Mouse (Mus musculus): Measurements from ENCODE around the gene Zbtb2. TPM values are rescaled to one million over a fixed set of nuclear protein-coding genes. Genes with fewer than 3 reads are reported as not detected.
A peak's percentile ranks its signal among the peaks of the same experiment; 100 is the strongest.

Zbtb2 gene
- polyA plus RNA-seq, 1 experiment from 2014 or later: 17.9 TPM

GRCm38 (mm10) chr10:4407191-4407590 is 19.3 kb upstream of the Zbtb2 start:
- H3K4me2 ChIP-seq (replicated peaks; ENCODE audit: low read depth, low read length): no peak overlapping the region
- peaks cover 43% of the 10 kb centered on the region for H3K36me3 ChIP-seq (ENCODE audit: insufficient read depth, low read length)
- no peaks in the 10 kb centered on the region for H3K27me3 ChIP-seq (ENCODE audit: insufficient read depth, low read length)
- H3K4me1 ChIP-seq (ENCODE audit: insufficient read depth, low read length): no peaks in the 10 kb centered on the region
- no peak overlapping the region for H3K27ac ChIP-seq (ENCODE audit: low read length)
- no peak overlapping the region for H3K9ac ChIP-seq (replicated peaks; ENCODE audit: low read length)
- H3K4me3 ChIP-seq (ENCODE audit: low read length): no peak overlapping the region
- ATAC-seq (ENCODE audit: low FRiP score, low TSS enrichment): no peak
- H3K9me3 ChIP-seq (ENCODE audit: low read length): no peaks in the 10 kb centered on the region
- WGBS: 93% methylated on average over 1 of the region's 1 CpGs

DNA sequence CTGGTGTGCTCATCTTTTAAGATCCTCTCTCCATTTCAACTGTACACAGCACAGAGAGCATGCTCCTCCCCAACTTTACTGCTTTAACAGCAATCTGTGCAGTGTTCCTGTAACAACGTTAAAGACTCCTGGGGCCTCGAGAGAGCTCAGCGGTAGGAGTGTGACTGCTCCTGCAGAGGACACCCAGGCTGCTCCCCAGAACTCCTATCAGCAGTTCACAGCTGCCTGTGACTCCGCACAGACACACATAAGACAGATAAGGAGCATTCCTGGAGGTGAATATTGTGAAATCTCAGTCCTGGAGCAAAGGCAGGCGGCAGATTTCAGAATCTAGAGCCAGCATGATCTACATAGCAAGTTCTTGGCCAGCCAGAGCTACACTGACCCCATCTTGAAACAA is 17.6 kb upstream of the Zbtb2 start:
- peak; percentile 39; the same call in 1 of the 2 replicates for ATAC-seq (ENCODE audit: low FRiP score, low TSS enrichment)
- no peak overlapping the region for H3K4me3 ChIP-seq (ENCODE audit: low read length)
- H3K27ac ChIP-seq (ENCODE audit: low read length): no peak overlapping the region
- H3K4me1 ChIP-seq (ENCODE audit: insufficient read depth, low read length): no peaks in the 10 kb centered on the region
- 77% methylated on average over 5 of the region's 5 CpGs for WGBS
- no peaks in the 10 kb centered on the region for H3K27me3 ChIP-seq (ENCODE audit: insufficient read depth, low read length)
- H3K4me2 ChIP-seq (replicated peaks; ENCODE audit: low read depth, low read length): no peak overlapping the region
- H3K9me3 ChIP-seq (ENCODE audit: low read length): no peaks in the 10 kb centered on the region
- H3K9ac ChIP-seq (replicated peaks; ENCODE audit: low read length): no peak overlapping the region
- H3K36me3 ChIP-seq (ENCODE audit: insufficient read depth, low read length): peaks cover 40% of the 10 kb centered on the region

- Histone ChIP-seq H3K4me1 (ENCODE audit: insufficient read depth, low read length) (no peaks in the 10 kb centered on the region), H3K36me3 (ENCODE audit: insufficient read depth, low read length) (peaks cover 36% of the 10 kb centered on the region), H3K27me3 (ENCODE audit: insufficient read depth, low read length) (no peaks in the 10 kb centered on the region), H3K27ac (ENCODE audit: low read length) (no peak overlapping the region), H3K9me3 (ENCODE audit: low read length) (no peaks in the 10 kb centered on the region), H3K4me3 (ENCODE audit: low read length) (no peak overlapping the region), H3K9ac (replicated peaks; ENCODE audit: low read length) (no peak overlapping the region), H3K4me2 (replicated peaks; ENCODE audit: low read depth, low read length) (no peak overlapping the region)
- WGBS: 62% methylated on average over 5 of the region's 5 CpGs
- ATAC-seq (ENCODE audit: low FRiP score, low TSS enrichment): peak; percentile 52; the same call in 1 of the 2 replicates
Measured at GRCm38 (mm10) chr10:4404895-4405491, 17.1 kb upstream of the Zbtb2 start.

DNA sequence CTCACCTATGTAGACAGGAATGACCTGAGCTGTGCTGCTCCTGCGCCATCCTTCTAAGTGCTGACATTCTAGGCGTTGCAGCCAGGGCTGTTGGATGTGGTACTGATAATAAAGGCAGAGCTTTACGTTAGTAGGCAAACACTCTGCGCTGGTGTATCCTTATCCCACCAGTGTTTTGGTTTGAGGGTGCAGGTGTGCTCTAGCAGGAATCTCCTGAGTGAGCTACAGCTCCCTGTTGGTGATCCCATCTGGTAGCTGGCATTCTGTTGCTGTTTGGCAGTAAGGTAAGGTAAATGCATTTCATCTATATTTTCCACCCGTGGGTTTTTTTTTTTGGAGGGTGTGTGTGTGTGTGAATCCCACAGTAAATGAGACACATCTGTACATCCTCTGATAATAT is 10.2 kb upstream of the Zbtb2 start:
- 88% methylated on average over 5 of the region's 5 CpGs for WGBS
- H3K9me3 ChIP-seq (ENCODE audit: low read length): no peaks in the 10 kb centered on the region; the same call in 1 of the 2 replicates
- no peak overlapping the region for H3K4me2 ChIP-seq (replicated peaks; ENCODE audit: low read depth, low read length)
- H3K4me1 ChIP-seq (ENCODE audit: insufficient read depth, low read length): no peaks in the 10 kb centered on the region
- H3K4me3 ChIP-seq (ENCODE audit: low read length): no peak overlapping the region
- no peak overlapping the region for H3K9ac ChIP-seq (replicated peaks; ENCODE audit: low read length)
- H3K27ac ChIP-seq (ENCODE audit: low read length): no peak overlapping the region
- no peaks in the 10 kb centered on the region for H3K27me3 ChIP-seq (ENCODE audit: insufficient read depth, low read length)
- H3K36me3 ChIP-seq (ENCODE audit: insufficient read depth, low read length): peaks cover 50% of the 10 kb centered on the region
- ATAC-seq (ENCODE audit: low FRiP score, low TSS enrichment): no peak

DNA sequence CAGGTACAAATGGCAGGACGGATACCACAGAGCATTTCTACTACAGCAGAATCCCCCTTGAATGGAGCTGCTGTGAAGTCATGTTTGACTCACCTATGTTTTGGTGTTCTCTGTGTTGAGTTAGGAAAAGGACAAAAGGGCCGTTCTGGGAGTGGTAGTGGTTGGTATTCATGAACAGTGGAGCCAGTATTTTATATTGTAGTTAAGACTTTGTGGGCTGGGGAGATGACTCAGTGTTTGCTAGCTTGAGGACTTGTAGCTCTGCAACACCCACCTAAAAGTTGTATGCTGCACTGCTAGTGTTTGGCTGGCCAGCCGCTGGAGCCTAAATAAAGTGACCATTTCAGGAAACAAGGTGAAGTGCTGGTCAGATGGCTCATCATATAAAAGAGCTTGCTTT is 7.4 kb upstream of the Zbtb2 start:
- no peak overlapping the region for H3K4me2 ChIP-seq (replicated peaks; ENCODE audit: low read depth, low read length)
- no peaks in the 10 kb centered on the region for H3K27me3 ChIP-seq (ENCODE audit: insufficient read depth, low read length)
- no peaks in the 10 kb centered on the region; the same call in 1 of the 2 replicates for H3K9me3 ChIP-seq (ENCODE audit: low read length)
- H3K36me3 ChIP-seq (ENCODE audit: insufficient read depth, low read length): peaks cover 43% of the 10 kb centered on the region
- H3K4me1 ChIP-seq (ENCODE audit: insufficient read depth, low read length): peaks cover 17% of the 10 kb centered on the region
- WGBS: 86% methylated on average over 3 of the region's 3 CpGs
- H3K27ac ChIP-seq (ENCODE audit: low read length): no peak overlapping the region
- no peak overlapping the region for H3K9ac ChIP-seq (replicated peaks; ENCODE audit: low read length)
- H3K4me3 ChIP-seq (ENCODE audit: low read length): no peak overlapping the region
- no peak for ATAC-seq (ENCODE audit: low FRiP score, low TSS enrichment)

DNA sequence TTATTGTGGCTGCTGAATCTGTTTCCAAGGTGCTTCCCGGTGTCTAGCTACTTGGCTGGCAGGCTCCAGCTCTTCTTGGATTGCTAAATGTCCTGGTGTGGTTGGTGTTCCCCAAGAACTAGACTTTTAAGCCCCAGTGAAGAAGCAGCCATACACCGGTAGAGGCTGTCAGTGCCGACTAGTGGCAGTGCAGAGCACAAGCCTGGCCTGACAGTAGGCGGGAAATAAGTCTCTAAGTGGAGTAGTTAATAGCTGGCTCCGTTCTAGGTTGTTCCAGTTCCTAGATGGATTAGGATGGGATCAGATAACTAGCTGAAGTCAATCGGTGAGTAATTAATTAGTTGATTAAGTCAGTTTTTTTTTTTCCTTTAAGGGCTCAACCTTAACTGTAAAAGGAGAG is 3.9 kb upstream of the Zbtb2 start:
- Histone ChIP-seq H3K27me3 (ENCODE audit: insufficient read depth, low read length) (no peaks in the 10 kb centered on the region), H3K4me2 (replicated peaks; ENCODE audit: low read depth, low read length) (no peak overlapping the region), H3K9me3 (ENCODE audit: low read length) (no peaks in the 10 kb centered on the region; the same call in 1 of the 2 replicates), H3K4me3 (ENCODE audit: low read length) (no peak overlapping the region), H3K36me3 (ENCODE audit: insufficient read depth, low read length) (peaks cover 29% of the 10 kb centered on the region), H3K9ac (replicated peaks; ENCODE audit: low read length) (no peak overlapping the region), H3K4me1 (ENCODE audit: insufficient read depth, low read length) (peaks cover 33% of the 10 kb centered on the region), H3K27ac (ENCODE audit: low read length) (no peak overlapping the region)
- WGBS: 44% methylated on average over 6 of the region's 6 CpGs
- no peak for ATAC-seq (ENCODE audit: low FRiP score, low TSS enrichment)

GRCm38 (mm10) chr10:4391076-4391475 is 3.2 kb upstream of the Zbtb2 start:
- ATAC-seq (ENCODE audit: low FRiP score, low TSS enrichment): no peak
- no peaks in the 10 kb centered on the region for H3K27me3 ChIP-seq (ENCODE audit: insufficient read depth, low read length)
- peaks cover 26% of the 10 kb centered on the region for H3K36me3 ChIP-seq (ENCODE audit: insufficient read depth, low read length)
- no peak overlapping the region; the same call in 1 of the 2 replicates for H3K4me2 ChIP-seq (replicated peaks; ENCODE audit: low read depth, low read length)
- H3K4me3 ChIP-seq (ENCODE audit: low read length): no peak overlapping the region
- H3K27ac ChIP-seq (ENCODE audit: low read length): no peak overlapping the region
- H3K4me1 ChIP-seq (ENCODE audit: insufficient read depth, low read length): peaks cover 33% of the 10 kb centered on the region
- H3K9me3 ChIP-seq (ENCODE audit: low read length): no peaks in the 10 kb centered on the region; the same call in 1 of the 2 replicates
- 52% methylated on average over 5 of the region's 5 CpGs for WGBS
- no peak overlapping the region for H3K9ac ChIP-seq (replicated peaks; ENCODE audit: low read length)

DNA sequence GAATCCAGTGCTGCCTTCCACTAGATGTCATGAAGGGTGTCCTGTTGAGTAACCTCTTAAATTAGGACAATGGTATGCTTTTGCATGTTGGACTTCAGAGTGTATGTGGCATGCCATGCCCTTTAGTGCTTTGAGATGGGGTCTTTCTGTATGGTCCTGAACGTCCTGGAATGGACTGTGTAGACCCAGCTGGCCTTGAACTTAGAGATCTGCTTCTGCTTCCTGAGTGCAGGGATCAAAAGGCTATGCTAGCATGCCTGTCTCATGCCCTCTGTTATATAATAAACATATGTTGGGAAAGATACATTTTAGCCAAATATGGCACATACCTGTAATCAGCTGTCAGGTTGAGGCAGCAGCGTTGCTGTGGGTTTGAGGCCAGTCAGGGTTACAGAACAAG is 2.6 kb upstream of the Zbtb2 start:
- Histone ChIP-seq H3K9ac (replicated peaks; ENCODE audit: low read length) (0 out of 2 replicates have a peak overlapping the region, but pooled peaks have one; percentile 10), H3K4me1 (ENCODE audit: insufficient read depth, low read length) (peaks cover 36% of the 10 kb centered on the region), H3K36me3 (ENCODE audit: insufficient read depth, low read length) (peaks cover 21% of the 10 kb centered on the region), H3K9me3 (ENCODE audit: low read length) (no peaks in the 10 kb centered on the region), H3K27ac (ENCODE audit: low read length) (no peak overlapping the region), H3K27me3 (ENCODE audit: insufficient read depth, low read length) (no peaks in the 10 kb centered on the region), H3K4me2 (replicated peaks; ENCODE audit: low read depth, low read length) (no peak overlapping the region), H3K4me3 (ENCODE audit: low read length) (no peak overlapping the region)
- no peak for ATAC-seq (ENCODE audit: low FRiP score, low TSS enrichment)
- WGBS: 45% methylated on average over 2 of the region's 2 CpGs

GRCm38 (mm10) chr10:4389461-4390112 is 1.7 kb upstream of the Zbtb2 start:
- H3K9ac ChIP-seq (replicated peaks; ENCODE audit: low read length): peak overlapping the region; percentile 99
- WGBS: 47% methylated on average over 5 of the region's 5 CpGs
- H3K4me2 ChIP-seq (replicated peaks; ENCODE audit: low read depth, low read length): peak overlapping the region; percentile 89
- H3K27me3 ChIP-seq (ENCODE audit: insufficient read depth, low read length): no peaks in the 10 kb centered on the region
- H3K27ac ChIP-seq (ENCODE audit: low read length): no peak overlapping the region
- H3K36me3 ChIP-seq (ENCODE audit: insufficient read depth, low read length): peaks cover 14% of the 10 kb centered on the region
- no peaks in the 10 kb centered on the region for H3K9me3 ChIP-seq (ENCODE audit: low read length)
- peak overlapping the region; percentile 94 for H3K4me3 ChIP-seq (ENCODE audit: low read length)
- H3K4me1 ChIP-seq (ENCODE audit: insufficient read depth, low read length): peaks cover 40% of the 10 kb centered on the region
- no peak for ATAC-seq (ENCODE audit: low FRiP score, low TSS enrichment)

GRCm38 (mm10) chr10:4389036-4389435 is 1.1 kb upstream of the Zbtb2 start:
- peaks cover 10% of the 10 kb centered on the region; the same call in 1 of the 2 replicates for H3K36me3 ChIP-seq (ENCODE audit: insufficient read depth, low read length)
- H3K4me3 ChIP-seq (ENCODE audit: low read length): peak overlapping the region; percentile 94
- no peak for ATAC-seq (ENCODE audit: low FRiP score, low TSS enrichment)
- 10% methylated on average over 10 of the region's 10 CpGs for WGBS
- peak overlapping the region; percentile 89 for H3K4me2 ChIP-seq (replicated peaks; ENCODE audit: low read depth, low read length)
- no peak overlapping the region for H3K27ac ChIP-seq (ENCODE audit: low read length)
- H3K9ac ChIP-seq (replicated peaks; ENCODE audit: low read length): peak overlapping the region; percentile 99
- H3K9me3 ChIP-seq (ENCODE audit: low read length): no peaks in the 10 kb centered on the region
- peaks cover 40% of the 10 kb centered on the region for H3K4me1 ChIP-seq (ENCODE audit: insufficient read depth, low read length)
- H3K27me3 ChIP-seq (ENCODE audit: insufficient read depth, low read length): no peaks in the 10 kb centered on the region

Measured in kidney, embryonic 16.5 days (tissue).